Mouse (Mus musculus) layer of hippocampus, postnatal 14 days (tissue): ENCODE data around the gene Map3k1. TPM values are rescaled to one million over a fixed set of nuclear protein-coding genes. Genes with fewer than 3 reads are reported as not detected.

Experiments
- DNase-seq, 2 experiments: peaks; one replicate each; pipeline ENCODE4 v3.0.0; 2021 to 2022; ENCODE audit warnings: low spot score in 2 of 2, mixed read lengths in 1 of 2
- total RNA-seq, 2 experiments: library from RNA; stranded (reverse); gene quantifications; 2 replicates each; pipeline ENCODE4 v1.2.3; 2021

Map3k1 gene
- total RNA-seq, 2 experiments from 2014 or later, result 17.7 to 18.2 TPM

- no peak for DNase-seq
These were observed 6.2 kb upstream of the Map3k1 start for GRCm38 (mm10) chr13:111815017-111815416.

DNA sequence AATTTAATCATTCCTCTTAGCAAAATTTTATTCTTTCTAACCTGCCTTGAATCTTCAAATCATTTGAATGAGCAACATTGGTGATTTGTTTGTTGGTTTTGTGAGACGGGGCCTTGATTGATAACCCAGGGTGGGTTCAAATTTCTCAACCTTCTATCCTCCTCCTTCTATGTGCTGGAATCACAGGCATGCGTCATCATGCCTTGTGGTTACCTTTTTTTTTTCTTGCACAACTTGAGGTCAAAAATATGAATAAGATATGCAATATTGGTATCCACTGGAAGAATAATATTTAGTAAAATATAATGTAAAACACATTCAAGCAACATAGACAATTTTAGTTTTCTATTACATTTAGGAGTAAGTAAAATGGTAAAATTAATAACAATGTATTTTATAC lies 3.9 kb upstream of the Map3k1 start:
- no peak for DNase-seq

- DNase-seq, result no peak
These were observed 2.3 kb upstream of the Map3k1 start for GRCm38 (mm10) chr13:111810998-111811628.

DNA sequence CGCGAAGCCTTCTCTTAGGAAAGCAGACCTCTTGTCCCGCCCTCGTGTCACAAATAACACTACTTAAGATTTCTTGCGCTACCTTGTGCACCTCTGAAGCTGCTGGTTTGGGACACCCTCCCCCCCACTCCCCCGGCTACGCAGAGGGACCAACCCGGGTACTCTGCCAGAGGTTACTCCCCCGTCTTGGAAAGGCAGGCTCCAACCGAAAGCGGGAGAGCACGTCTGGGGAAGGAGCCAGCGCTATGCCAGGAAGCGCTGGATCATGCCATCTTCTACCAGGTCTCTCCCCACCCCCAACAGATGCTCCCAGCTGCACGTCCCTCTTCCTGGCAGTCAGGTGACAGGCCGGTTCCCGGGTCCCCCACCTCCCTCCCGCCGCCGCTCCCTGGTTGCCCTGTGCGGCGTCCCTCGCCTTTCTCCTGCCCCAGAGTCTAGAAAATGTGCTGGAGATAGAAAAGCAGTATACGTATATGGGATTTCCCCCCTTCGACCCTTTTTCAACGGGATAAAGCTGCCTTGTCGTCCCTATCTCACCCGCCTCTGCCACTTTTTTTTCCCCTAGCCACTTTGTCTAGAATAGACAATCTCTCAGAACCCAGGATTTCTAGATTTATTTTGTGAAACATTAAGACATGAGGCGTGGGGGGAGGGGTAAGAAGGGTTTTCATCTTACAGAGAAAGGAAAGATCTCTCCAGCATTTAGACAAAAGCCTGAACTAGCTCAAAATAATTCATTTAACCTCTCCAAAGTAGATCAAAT lies 854 bp upstream of the Map3k1 start:
- DNase-seq, result peak in 1 of 2 experiments; percentile 39

DNA sequence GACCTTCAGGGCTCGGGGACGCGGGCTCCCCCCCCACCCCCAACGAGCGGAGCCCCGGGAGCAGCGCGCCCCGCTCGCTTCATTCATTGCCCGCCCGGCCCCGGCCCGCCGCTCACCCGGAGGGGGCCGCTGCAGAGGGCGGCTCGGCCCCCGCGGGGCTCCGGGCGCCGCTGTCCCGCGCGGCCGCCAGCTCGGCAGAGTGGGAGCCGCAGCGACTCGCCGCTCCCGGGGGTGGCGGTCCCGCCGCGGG lies 481 bp downstream of the Map3k1 start:
- no peak for DNase-seq

DNA sequence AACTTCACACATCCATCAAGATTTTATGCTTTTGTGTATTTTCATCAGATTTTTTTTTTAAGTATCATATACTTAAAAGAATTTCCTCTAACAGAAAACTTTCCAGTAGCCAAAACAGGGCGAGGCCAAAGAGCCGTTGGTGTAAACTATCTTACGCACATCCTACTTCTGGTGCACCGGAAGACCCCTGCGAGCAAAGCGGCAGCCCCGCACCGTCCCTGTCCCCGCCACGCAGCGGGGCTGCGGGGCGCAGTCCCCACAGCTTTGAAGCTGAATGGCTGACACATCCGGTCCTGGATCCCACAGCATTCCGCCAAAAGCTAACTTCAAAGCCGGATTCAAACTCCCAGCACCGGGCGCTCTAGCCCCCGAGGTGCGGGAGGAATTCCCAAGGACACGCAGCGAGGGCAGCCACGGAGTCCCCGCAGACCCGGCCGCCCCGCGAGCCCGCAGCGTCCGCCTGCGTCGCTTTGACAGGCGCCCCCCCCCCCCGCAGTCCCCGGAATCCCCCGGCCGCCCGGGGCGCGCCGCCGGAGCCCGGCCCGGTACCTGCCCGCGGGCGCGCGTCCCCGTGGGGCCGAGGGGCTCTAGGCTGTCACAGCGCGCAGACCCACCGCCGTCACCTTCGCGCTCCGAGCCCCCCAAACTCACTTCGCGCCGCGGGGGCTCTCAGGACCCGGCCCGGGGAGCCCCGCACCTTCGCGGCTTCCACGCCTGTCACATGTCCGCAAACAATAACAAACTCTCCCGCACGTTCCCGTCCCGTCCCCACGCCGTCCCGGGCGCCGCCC lies 1.0 kb downstream of the Map3k1 start:
- no peak for DNase-seq

- DNase-seq, result no peak
These were observed 1.6 kb downstream of the Map3k1 start for GRCm38 (mm10) chr13:111807105-111807595.

GRCm38 (mm10) chr13:111805738-111806722 lies 2.8 kb downstream of the Map3k1 start:
- DNase-seq, result no peak

DNA sequence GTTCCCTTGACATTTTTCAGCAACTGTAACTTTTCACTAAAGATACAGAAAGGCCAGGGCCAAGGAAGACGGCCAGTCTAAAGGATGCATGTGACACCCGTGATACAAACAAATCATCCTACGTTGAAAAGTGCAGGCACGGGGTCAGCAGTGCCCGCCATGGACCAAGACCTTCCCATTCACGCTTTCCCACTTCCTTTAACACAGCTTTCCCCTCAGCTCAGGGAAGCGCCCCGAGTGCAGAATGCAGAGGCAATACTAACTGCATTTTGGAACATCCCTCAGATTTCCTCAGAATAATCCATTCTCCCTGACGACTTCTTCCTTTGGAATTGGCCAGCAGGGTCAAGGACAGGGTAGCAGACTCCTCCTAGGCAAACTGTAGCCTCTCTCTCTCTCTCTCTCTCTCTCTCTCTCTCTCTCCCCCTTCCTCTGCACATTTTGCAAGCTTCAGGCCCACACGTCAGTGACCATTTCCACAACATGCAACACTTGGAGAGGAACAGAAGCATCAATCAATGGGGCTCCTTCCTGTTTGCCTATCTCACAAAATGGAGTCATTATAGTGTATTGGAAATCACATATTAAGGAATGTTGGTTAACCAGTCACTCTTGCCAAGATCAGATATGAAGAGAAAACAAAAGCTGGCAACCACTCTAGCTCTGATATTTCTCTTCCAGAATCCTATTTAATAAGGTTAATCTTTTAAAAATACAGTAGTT lies 3.7 kb downstream of the Map3k1 start:
- DNase-seq, result no peak

- DNase-seq, result no peak
These were observed 4.6 kb downstream of the Map3k1 start for GRCm38 (mm10) chr13:111804189-111804588.

GRCm38 (mm10) chr13:111803506-111803905 lies 5.3 kb downstream of the Map3k1 start:
- DNase-seq, result no peak

- no peak for DNase-seq
These were observed 5.9 kb downstream of the Map3k1 start for GRCm38 (mm10) chr13:111802900-111803299.

DNA sequence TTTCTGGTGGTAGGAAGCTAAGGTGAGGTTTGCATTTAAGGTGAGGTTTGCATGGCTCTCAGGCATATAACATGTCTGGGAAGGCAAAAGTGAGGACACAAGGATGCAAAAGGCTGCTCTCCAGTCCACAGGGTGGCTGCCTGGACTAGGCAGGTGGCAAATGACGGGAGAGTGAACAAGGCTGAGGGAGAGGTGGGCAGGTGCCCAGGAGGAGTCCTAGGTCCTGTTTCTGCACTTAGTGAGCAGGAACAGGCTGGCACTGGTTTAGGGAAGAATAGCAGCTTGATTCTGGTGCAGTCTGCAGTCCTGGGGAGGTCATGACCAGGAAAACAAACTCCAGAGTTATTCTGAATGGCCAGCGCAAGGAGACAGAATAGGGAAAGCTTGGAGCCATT lies 6.5 kb downstream of the Map3k1 start:
- no peak for DNase-seq

- DNase-seq, result no peak
These were observed 7.0 kb downstream of the Map3k1 start for GRCm38 (mm10) chr13:111801662-111802270.

DNA sequence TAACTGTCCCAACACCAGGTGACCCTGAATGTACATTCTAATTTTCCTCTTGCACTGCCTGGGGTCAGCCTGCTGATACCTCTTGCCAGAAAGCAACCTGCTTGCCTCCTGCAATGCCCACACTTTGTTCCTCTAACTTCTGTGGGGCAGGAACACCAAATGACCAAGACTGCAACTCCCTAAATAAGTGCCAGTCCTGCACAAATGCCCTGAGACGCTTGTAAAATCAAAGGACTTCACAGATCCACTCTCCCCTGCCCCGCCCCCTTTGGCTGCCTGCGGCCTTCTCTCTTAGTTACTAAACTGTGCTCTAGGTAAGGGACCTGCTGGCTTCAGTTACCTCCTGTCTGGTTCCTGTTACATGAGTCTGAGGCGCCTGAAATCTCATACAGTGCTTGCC lies 7.9 kb downstream of the Map3k1 start:
- DNase-seq, result no peak

DNA sequence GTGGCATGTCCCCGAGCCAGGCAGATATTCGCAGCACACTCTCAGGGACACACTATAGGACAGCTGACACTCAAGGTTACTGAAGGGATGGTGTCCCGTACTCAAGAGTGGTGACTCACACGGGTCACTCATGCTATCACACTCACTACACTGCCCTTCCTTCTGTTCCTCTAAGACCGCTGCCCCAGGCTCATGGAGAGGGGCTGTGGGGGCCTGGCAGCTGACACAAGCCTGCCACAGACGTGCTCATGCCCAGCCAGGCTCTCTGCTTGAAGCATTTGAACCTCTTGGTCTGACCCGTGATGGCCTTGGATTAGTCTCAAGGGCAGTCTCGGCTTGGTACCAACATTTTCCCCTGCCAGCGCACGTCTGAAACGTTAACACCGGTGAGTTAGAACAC lies 10.7 kb downstream of the Map3k1 start:
- DNase-seq, result no peak

DNA sequence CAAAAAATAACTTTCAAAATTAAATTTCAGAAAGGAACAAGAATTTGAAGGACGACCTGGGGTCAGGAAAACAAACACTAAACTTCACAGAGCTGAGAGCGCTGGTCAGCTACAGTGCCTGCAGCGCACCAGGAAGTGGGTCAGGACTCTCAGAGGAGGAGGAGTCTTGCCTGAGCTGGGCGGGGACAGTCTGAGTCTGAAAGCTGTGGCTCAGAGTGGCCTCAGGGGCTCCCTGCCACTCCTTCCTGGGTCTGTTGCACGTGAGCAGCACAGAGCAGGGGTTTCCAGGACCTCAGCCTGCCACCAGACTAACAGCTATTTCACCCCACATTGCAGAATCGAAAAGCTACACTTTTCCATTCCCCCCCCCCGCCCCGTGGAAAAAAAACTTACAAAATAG lies 11.8 kb downstream of the Map3k1 start:
- DNase-seq, result no peak

DNA sequence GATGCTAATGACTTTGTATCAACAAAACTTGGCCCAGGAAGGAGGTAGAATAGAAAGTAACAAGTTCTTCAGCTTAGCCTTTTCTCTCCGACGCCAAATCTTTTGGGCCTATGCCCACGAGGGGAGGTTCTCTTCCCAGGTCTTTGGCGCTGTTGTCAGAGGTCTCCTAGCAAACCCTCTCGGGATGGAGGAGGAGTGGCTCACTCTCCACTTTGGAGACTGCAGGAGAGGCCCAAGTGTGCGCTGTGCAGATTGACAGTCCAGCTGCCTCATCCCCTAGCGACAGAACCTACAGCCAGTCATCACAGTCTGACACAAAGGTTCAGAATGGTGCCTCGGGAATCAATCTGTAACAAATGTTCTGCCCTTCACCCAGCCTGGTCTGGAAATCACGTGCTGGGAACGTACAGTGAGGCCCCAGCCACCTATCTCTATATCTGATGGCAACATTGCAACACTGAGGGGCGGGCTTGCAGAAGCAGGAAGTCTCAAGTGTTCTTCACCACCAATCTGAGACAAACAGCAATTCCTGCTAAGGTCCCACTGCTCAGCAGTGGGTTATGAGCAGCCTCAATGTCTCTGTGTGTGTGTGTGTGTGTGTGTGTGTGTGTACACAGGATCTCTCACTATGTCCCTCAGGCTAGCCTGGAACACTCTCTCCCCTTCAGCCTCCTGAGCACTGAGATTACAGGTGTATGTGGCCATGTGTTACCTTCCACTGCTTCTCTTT lies 12.4 kb downstream of the Map3k1 start:
- no peak for DNase-seq

- no peak for DNase-seq
These were observed 15.9 kb downstream of the Map3k1 start for GRCm38 (mm10) chr13:111792975-111793287.
